Mouse (Mus musculus) hindbrain, embryonic 15.5 days (tissue): ENCODE data around the gene Arhgef33. TPM values are rescaled to one million over a fixed set of nuclear protein-coding genes. Genes with fewer than 3 reads are reported as not detected.
A peak's percentile ranks its signal among the peaks of the same experiment; 100 is the strongest.
"Not testable (repeated sequence)": the region's sequence is repeated elsewhere in the genome, so short reads cannot be mapped to it uniquely, and the experiment has no call there.

Experiments used
- ATAC-seq: fragments of 200-750 bp; cut with Nextera tagmentation; 2 replicates; pipeline ENCODE4 v1.8.0; 2017; ENCODE audit warnings: low read depth, moderate number of reproducible peaks, moderate TSS enrichment; ENCODE audit not compliant: low FRiP score
- H3K27ac ChIP-seq: fragments of 300-500 bp; sonication (generic); replicated peaks from 2 replicates; pipeline ENCODE4 v1.5.1; 2015; ENCODE audit warnings: mild to moderate bottlenecking, inconsistent platforms
- H3K27me3 ChIP-seq: fragments of 300-500 bp; sonication (generic); 2 replicates; pipeline ENCODE4 v1.6.1; 2015; ENCODE audit warnings: control low read depth, inconsistent platforms
- H3K36me3 ChIP-seq: fragments of 300-500 bp; sonication (generic); 2 replicates; pipeline ENCODE4 v1.6.1; 2015; ENCODE audit warnings: control low read depth, inconsistent platforms
- H3K4me1 ChIP-seq: fragments of 300-500 bp; sonication (generic); replicated peaks from 2 replicates; pipeline ENCODE4 v1.6.1; 2015; ENCODE audit warnings: control low read depth, inconsistent platforms
- H3K4me2 ChIP-seq: fragments of 300-500 bp; sonication (generic); 2 replicates; pipeline ENCODE4 v1.6.1; 2015; ENCODE audit warnings: moderate library complexity, mild to moderate bottlenecking, inconsistent platforms
- H3K4me3 ChIP-seq: fragments of 300-500 bp; sonication (generic); 2 replicates; pipeline ENCODE4 v1.5.1; 2015; ENCODE audit warnings: mild to moderate bottlenecking, inconsistent platforms
- H3K9ac ChIP-seq: fragments of 300-500 bp; sonication (generic); 2 replicates; pipeline ENCODE4 v1.6.1; 2015; ENCODE audit warnings: inconsistent platforms
- H3K9me3 ChIP-seq: fragments of 300-500 bp; sonication (generic); 2 replicates; pipeline ENCODE4 v1.6.1; 2016; ENCODE audit warnings: control low read depth, inconsistent platforms
- WGBS: fragments of 180-500 bp; shearing (Covaris S2); methylation state at CpG from one replicate; pipeline ENCODE4 v1.1.7; 2015; 5-methylcytosine and 5-hydroxymethylcytosine counted together
- polyA plus RNA-seq: library from polyadenylated mRNA; unstranded; fragments of >200 nt; fragmentation: Nextera tagmentation; extraction: Ambion mirVana; gene quantifications from 2 replicates; pipeline ENCODE4 v1.2.1, GENCODE M21; 2015

Arhgef33 gene
- 4.7 and 5.0 TPM in 2 replicates for polyA plus RNA-seq

DNA sequence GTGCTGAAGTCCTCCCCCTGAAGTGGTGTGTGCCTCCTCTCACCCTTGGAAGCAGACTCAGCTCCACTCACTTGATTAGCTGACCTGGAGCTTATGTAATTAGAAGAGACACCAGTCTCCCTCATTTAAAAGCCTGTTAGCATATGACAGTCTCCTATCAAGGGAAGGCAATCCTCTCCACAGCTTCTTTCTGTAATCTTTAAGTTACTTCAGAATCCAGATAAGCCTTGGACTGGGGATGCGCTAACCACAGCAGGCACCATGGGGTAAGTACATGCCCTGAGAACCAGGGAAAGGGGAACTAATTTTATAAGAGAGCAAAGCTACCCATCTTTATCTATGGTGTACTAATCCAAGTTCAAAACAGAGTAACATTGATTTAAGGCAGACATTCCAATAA lies at the start of gene Arhgef33:
Gene Arhgef33, plus strand, starts transcription at position 157 of the 400 bp plus-strand sequence.
- Histone ChIP-seq H3K4me3 (no peak within 1 kb of the TSS), H3K9ac (no peak within 1 kb of the TSS), H3K4me1 (peaks cover 8% of the 10 kb centered on the region; the same call in 1 of the 2 replicates), H3K36me3 (no peaks in the 10 kb centered on the region), H3K9me3 (no peaks in the 10 kb centered on the region), H3K4me2 (no peak within 1 kb of the TSS), H3K27ac (no peak within 1 kb of the TSS), H3K27me3 (no peaks in the 10 kb centered on the region)
- WGBS, result 70% methylated on average over 1 of the region's 1 CpGs
- ATAC-seq, result no peak

DNA sequence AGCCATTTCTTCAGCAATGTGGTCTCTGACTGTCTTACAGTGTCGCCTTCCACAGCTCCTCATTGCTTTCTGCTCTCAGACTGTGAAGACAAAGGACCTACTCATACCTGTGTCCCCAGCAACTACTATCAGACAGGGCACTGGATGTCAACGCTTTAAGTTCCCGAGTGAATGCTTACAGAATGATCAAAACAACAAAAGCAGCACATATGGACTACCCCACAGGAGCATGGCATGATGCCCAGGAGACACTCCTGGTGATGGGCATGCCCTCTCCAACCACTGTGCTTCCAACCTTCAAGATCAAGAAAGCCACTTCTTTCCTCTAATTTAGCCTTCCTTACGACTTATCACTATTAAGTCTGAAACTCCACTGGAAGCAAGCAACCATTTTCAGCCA lies 40.1 kb upstream of the Arhgef33 start:
- no peak overlapping the region for H3K9ac ChIP-seq
- 92% methylated on average over 4 of the region's 4 CpGs for WGBS
- H3K27me3 ChIP-seq, result no peaks in the 10 kb centered on the region
- H3K9me3 ChIP-seq, result no peaks in the 10 kb centered on the region
- no peak overlapping the region for H3K4me3 ChIP-seq
- ATAC-seq, result no peak
- H3K36me3 ChIP-seq, result peaks cover 89% of the 10 kb centered on the region
- no peak overlapping the region for H3K4me2 ChIP-seq
- no peaks in the 10 kb centered on the region for H3K4me1 ChIP-seq
- H3K27ac ChIP-seq, result no peak overlapping the region

- Histone ChIP-seq H3K4me1 (no peaks in the 10 kb centered on the region), H3K9ac (no peak overlapping the region), H3K27me3 (no peaks in the 10 kb centered on the region), H3K4me3 (no peak overlapping the region), H3K27ac (no peak overlapping the region), H3K36me3 (peaks cover 91% of the 10 kb centered on the region), H3K4me2 (no peak overlapping the region), H3K9me3 (no peaks in the 10 kb centered on the region)
- 94% methylated on average over 3 of the region's 3 CpGs for WGBS
- no peak for ATAC-seq
Measured at GRCm38 (mm10) chr17:80268151-80268550, 39.1 kb upstream of the Arhgef33 start.

DNA sequence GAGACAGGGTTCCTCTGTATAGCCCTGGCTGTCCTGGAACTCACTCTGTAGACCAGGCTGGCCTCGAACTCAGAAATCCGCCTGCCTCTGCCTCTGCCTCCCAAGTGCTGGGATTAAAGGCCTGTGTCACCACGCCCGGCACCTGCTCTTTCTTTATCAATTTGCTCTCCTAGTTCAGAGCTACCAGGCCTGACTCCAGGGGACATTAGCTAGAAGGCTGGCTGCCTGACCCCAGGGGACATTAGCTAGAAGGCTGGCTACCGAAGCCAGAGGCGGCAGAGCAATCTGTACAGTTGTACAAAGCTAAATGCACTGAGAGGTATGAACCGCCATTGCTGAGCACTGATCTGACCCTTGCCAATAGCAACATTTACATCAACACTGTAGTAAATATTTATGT lies 36.6 kb upstream of the Arhgef33 start:
- H3K4me2 ChIP-seq, ATAC-seq, H3K9ac ChIP-seq, H3K4me3 ChIP-seq, H3K9me3 ChIP-seq, H3K27ac ChIP-seq, H3K4me1 ChIP-seq, H3K27me3 ChIP-seq: not testable (repeated sequence)
- peaks cover 90% of the 10 kb centered on the region for H3K36me3 ChIP-seq
- WGBS, result 90% methylated on average over 7 of the region's 7 CpGs

- Histone ChIP-seq H3K4me3 (no peak overlapping the region), H3K36me3 (peaks cover 65% of the 10 kb centered on the region), H3K4me2 (no peak overlapping the region), H3K27me3 (no peaks in the 10 kb centered on the region), H3K9me3 (no peaks in the 10 kb centered on the region), H3K27ac (no peak overlapping the region), H3K4me1 (no peaks in the 10 kb centered on the region), H3K9ac (no peak overlapping the region)
- ATAC-seq, result no peak
- 97% methylated on average over 4 of the region's 4 CpGs for WGBS
Measured at GRCm38 (mm10) chr17:80278255-80278654, 29.0 kb upstream of the Arhgef33 start.

DNA sequence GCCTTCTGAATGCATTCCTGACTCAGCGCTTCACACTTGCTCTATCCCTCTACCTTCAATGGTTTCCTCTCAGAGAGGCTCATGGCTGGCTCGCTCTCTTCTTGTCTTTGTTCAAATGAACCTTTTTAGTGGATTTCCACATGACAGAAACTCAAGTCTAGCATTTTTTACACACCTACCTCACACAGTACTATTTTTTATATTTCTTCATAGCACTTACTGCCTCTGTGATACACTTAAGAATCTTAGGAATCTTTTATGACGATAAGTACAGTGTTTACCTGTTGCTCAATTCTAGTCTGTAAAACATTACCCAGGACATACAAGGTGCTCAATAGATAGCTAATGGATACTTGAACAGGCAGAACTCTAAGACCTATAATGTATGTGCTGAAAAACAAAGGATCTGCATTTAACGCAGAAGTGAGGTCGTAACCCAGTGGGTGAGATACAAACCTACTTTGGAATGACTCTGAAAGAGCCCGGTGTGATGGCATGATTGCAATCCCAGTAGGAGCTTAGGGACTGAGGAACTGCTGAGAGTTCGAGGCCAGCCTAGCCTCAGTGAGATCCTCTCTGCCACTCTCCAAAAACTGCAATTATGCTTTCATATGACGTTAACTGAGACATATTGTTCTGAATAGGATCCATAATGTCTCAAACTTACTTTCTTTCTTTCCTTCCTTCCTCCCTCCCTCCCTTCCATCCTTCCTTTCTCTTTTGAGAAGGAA lies 27.7 kb upstream of the Arhgef33 start:
- Histone ChIP-seq H3K9me3 (no peaks in the 10 kb centered on the region), H3K27ac (no peak overlapping the region), H3K4me1 (no peaks in the 10 kb centered on the region), H3K36me3 (peaks cover 54% of the 10 kb centered on the region), H3K9ac (no peak overlapping the region), H3K4me2 (no peak overlapping the region), H3K4me3 (no peak overlapping the region), H3K27me3 (no peaks in the 10 kb centered on the region)
- no peak for ATAC-seq
- WGBS, result 94% methylated on average over 8 of the region's 8 CpGs

- 79% methylated on average over 4 of the region's 4 CpGs for WGBS
- H3K27ac ChIP-seq, result no peak overlapping the region
- no peak overlapping the region for H3K4me3 ChIP-seq
- peaks cover 18% of the 10 kb centered on the region; the same call in 1 of the 2 replicates for H3K36me3 ChIP-seq
- H3K4me1 ChIP-seq, result peaks cover 13% of the 10 kb centered on the region
- no peaks in the 10 kb centered on the region for H3K9me3 ChIP-seq
- H3K9ac ChIP-seq, result no peak overlapping the region
- H3K27me3 ChIP-seq, result no peaks in the 10 kb centered on the region
- no peak for ATAC-seq
- no peak overlapping the region for H3K4me2 ChIP-seq
Measured at GRCm38 (mm10) chr17:80284446-80284845, 22.8 kb upstream of the Arhgef33 start.

- H3K4me2 ChIP-seq, result peak overlapping the region; percentile 67
- H3K9me3 ChIP-seq, result no peaks in the 10 kb centered on the region
- no peak for ATAC-seq
- 88% methylated on average over 6 of the region's 6 CpGs for WGBS
- no peak overlapping the region for H3K9ac ChIP-seq
- H3K27me3 ChIP-seq, result no peaks in the 10 kb centered on the region
- no peak overlapping the region for H3K4me3 ChIP-seq
- H3K27ac ChIP-seq, result no peak overlapping the region
- H3K4me1 ChIP-seq, result peaks cover 13% of the 10 kb centered on the region
- no peaks in the 10 kb centered on the region for H3K36me3 ChIP-seq
Measured at GRCm38 (mm10) chr17:80288012-80288411, 19.2 kb upstream of the Arhgef33 start.

GRCm38 (mm10) chr17:80289280-80290073 lies 17.7 kb upstream of the Arhgef33 start:
- peak overlapping the region; percentile 96 for H3K4me3 ChIP-seq
- WGBS, result under 1% methylated on average over 30 of the region's 30 CpGs
- peak overlapping the region; percentile 98 for H3K9ac ChIP-seq
- H3K27me3 ChIP-seq, result no peaks in the 10 kb centered on the region
- no peaks in the 10 kb centered on the region for H3K9me3 ChIP-seq
- peaks cover 13% of the 10 kb centered on the region for H3K4me1 ChIP-seq
- no peaks in the 10 kb centered on the region for H3K36me3 ChIP-seq
- peak overlapping the region; percentile 97 for H3K27ac ChIP-seq
- no peak for ATAC-seq
- H3K4me2 ChIP-seq, result peak overlapping the region; percentile 67

DNA sequence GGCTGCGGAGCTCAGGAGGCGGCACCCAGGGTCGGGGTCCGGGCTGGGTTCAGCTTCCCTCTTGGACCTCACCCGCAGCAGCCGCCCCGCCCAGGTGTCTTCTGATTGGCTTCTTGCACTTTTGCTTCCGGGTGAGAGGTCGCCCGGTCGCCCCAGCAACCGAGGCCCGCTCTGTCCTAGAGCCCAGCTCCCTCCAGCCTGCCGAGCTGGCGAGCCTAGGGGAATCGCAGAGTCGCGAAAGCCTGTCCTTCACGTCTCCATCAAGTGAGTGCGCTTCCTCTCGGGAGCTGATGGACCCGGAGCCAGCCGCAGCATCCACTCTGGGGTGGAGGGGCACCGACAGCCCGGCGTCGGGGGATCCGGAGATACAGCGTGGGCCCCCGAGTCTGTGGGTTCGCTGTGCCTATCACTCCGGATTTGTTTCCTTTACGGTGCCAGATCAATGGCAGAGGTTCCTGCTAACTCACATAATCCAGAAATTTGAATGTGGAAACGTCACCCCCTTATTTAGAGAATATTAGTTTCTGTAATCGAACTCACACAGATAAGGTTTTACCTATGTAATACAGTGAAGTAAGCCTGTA lies 17.0 kb upstream of the Arhgef33 start, which contains the start of the genes Morn2 and Dhx57:
Gene Morn2, plus strand, starts transcription at position 130 of the 584 bp plus-strand sequence.
Gene Dhx57, minus strand, starts transcription at position 403 of the 584 bp plus-strand sequence.
- H3K27me3 ChIP-seq, result no peaks in the 10 kb centered on the region
- H3K9ac ChIP-seq, result peak within 1 kb of the TSS; percentile 98
- no peaks in the 10 kb centered on the region for H3K36me3 ChIP-seq
- no peaks in the 10 kb centered on the region for H3K9me3 ChIP-seq
- peaks cover 13% of the 10 kb centered on the region for H3K4me1 ChIP-seq
- H3K4me2 ChIP-seq, result peak within 1 kb of the TSS; percentile 67
- ATAC-seq, result peak; percentile 99
- WGBS, result under 1% methylated on average over 35 of the region's 35 CpGs
- H3K4me3 ChIP-seq, result peak within 1 kb of the TSS; percentile 96
- peak within 1 kb of the TSS; percentile 97 for H3K27ac ChIP-seq

DNA sequence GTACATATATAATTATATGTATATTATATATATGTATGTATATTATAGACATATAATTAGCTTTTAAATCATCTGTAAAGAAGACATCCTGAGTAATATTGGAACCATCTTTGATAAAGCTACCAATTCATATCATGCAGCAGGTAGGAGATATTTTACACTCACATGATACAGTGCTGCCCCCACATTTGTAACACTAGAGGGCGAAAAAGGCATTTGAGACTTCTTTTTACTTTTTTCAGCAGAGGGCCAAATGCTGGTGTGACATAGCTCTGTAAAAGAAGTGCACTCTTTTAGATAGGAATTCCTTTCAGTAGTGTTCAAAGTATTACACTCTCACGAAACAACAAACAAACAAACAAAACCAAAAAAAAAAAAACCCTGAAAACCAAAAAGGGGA lies 16.1 kb upstream of the Arhgef33 start:
- no peak overlapping the region for H3K27ac ChIP-seq
- 30% methylated on average over 2 of the region's 2 CpGs for WGBS
- H3K4me2 ChIP-seq, result 0 out of 2 replicates have a peak overlapping the region, but pooled peaks have one; percentile 28
- no peaks in the 10 kb centered on the region for H3K36me3 ChIP-seq
- no peaks in the 10 kb centered on the region for H3K27me3 ChIP-seq
- no peak overlapping the region for H3K4me3 ChIP-seq
- no peaks in the 10 kb centered on the region for H3K9me3 ChIP-seq
- peaks cover 13% of the 10 kb centered on the region for H3K4me1 ChIP-seq
- H3K9ac ChIP-seq, result no peak overlapping the region
- ATAC-seq, result peak; percentile 9; the same call in 1 of the 2 replicates

DNA sequence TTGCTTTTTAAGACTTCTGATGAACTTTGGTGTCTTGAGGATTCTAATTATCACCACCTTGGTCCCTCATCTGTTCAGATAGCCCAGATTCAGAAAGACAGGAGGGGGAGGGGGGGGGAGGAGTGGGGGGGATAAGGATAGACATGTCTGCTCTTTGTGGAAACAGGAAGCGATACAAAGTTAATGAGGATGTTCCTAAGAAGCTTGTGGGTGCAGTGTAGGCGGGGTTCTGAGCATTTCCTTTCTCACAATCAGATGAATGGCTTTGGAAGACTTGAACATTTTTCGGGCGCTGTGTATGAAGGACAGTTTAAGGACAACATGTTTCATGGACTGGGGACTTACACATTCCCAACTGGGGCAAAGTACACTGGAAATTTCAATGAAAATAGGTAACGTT lies 11.9 kb upstream of the Arhgef33 start:
- H3K4me3 ChIP-seq, result no peak overlapping the region
- H3K9me3 ChIP-seq, result no peaks in the 10 kb centered on the region
- no peak overlapping the region for H3K4me2 ChIP-seq
- H3K27ac ChIP-seq, result no peak overlapping the region
- H3K9ac ChIP-seq, result no peak overlapping the region
- no peaks in the 10 kb centered on the region for H3K4me1 ChIP-seq
- no peak for ATAC-seq
- H3K36me3 ChIP-seq, result no peaks in the 10 kb centered on the region
- WGBS, result 92% methylated on average over 5 of the region's 5 CpGs
- H3K27me3 ChIP-seq, result no peaks in the 10 kb centered on the region
